Mouse (Mus musculus) cerebellum, adult (tissue): ENCODE data around the gene Ccdc86.

Experiments used
- ATAC-seq: cut with Nextera tagmentation; 2 replicates; pipeline ENCODE4 v1.9.2; 2017; ENCODE audit warnings: mild to moderate bottlenecking, moderate library complexity, mixed read lengths; ENCODE audit not compliant: insufficient number of reproducible peaks, low FRiP score, low TSS enrichment

Ccdc86 gene

DNA sequence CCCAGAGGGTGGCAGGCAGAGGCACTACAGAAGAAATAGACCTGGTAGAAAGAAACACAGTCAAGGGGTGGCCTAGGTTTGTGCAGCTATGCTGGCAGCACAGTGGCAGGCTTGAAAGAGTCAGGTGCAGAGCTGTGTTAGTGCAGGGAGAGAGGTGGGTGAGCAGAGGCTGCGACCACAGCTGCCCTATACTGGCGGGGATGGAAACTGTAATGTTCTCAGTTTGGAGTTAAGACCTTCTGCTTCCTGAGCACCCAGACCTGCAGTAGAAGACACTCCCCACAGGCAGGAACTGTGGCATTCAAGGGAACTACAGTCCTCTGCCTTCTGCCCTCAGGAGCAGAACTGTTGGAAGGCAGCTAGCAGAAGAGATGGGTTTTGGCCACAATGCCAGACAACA, 34.2 kb downstream of the Ccdc86 start:
- no peak for ATAC-seq

DNA sequence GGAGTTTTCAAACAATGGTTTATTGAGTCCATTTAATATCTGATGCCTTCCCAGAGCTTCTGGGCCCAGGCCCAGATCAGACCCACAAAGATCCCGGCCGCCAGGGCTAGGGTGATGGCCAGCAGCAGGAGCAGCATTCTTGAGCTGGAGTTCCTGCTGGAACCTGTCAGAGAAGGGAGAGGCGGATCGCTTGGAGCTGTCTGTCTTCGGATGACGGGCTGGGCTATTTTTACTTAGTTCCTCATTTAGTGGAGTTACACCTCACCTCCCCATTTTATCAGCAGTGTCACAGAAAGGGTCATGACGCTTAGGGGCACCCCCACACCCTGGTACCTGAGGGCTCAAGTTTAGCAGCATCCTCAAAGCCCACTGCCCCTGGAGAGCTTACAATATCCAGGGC, 34.8 kb downstream of the Ccdc86 start:
- ATAC-seq, result no peak

DNA sequence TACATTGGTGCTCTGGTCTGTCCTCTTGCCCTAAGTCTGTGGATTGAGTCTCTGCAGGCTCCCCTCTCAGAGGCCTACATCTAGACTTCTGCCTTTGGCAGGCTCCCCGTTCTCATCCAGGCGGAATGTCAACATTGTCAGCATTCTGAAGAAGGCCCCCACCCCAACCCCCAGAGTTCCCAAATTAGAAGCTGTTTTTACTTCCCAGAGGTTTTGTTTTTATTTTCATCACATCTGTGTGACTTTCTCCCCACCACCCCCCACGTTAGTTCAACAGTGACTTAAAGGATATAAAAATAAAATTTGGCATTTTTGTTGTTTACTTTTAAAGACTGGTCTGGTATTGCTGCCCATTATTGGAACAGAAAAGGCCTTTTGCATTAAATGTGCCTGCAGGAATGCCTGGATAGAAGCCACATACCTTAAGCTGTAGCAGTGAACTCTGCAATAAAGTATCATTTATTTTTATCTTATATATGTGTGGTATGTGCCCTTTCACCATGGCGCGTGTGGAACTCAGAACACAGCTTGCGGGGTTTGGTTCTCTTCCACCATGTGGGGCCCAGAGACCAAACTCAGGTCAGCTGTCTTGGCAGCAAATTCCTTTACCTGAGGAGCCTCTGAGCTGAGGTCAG, 39.9 kb downstream of the Ccdc86 start:
- no peak for ATAC-seq

DNA sequence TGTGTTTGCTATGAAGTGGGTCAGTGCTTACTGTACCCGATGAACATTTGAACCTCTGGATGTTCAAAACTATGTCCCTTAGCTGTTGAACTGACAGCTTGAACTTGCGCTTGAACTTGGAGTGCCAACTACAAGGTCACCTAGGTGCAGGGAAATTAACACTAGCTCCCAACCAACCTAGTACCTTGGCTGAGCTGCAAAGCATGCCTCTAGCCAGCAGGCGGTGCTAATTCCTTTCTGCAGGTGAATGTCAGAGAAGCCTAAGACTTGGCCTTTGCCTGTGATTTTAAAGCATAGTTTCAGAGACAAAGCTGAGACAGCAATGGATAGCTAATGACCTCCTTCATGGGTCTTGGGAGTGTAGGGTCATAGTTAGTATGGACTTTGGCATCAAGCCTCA, 41.2 kb downstream of the Ccdc86 start:
- no peak; the same call in 1 of the 2 replicates for ATAC-seq

DNA sequence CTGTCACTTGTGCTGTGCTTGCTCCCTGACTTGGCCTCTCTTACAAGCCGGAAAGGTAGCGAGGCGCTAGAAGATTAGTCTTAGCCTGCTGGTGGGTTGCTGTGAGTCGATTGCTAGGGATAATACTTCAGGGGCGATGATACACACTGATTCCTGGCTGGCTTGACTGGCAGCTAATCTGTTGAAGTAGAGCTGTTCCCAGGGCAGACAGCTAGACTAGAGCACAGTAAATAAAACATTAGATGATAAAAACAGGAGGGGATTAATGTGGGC, 43.4 kb downstream of the Ccdc86 start:
- ATAC-seq, result no peak

DNA sequence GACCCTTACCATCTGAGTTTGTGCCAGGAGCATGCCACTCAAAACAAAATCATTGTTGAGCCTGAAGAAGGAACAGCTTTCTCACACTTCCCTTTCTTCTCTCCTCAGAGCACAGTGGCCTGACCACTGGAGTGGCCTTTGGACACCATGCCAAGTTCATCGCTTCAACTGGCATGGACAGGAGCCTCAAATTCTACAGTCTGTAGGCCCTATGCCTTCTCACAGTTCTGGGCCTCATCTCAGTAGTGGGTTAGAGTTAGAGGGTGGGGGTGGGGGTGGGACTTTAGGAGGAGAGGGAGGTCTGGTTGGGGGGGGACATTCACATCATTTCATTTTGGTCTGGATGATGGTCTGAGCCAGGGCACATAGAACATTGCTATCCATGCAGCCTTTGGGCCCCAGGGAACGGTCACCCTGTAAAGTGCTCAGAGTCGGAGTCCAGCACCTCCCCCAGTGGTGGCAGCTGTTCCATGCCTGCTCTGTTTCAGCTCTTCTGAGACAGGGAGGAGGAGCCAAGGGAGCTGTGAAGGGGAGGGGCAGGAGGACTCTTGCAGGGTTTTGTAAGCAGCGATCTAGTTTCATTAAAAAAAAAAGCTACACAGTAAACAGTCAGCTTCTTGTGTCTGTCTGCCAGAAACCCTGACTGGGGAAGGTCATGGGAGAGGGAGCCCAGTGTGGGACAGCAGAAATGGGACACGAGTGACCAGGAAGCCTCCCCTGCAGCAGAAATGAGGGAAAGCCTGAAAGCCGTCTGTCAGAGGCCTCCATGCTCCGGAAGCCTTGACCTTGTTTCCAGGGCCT, 43.9 kb downstream of the Ccdc86 start:
- ATAC-seq, result peak; percentile 57

DNA sequence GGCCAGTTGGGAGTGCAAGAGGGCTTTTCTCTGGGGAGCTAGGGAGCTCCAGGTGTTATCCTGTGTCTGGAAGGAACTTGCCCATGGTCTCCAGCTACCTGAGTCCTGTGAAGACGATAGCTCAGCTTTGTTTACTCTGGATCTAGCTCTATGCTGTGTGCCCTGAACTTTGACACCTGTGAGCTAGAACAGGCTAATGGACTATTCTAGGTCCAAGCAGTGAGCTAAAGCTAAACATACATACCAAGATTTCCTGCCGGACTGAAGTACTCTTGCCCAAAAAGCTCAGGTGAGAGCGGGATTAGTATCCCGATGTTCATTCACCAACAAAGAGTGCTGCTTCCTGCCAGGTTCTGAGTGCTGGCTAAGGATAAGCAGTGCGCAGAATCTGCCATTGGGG, 44.6 kb downstream of the Ccdc86 start:
- ATAC-seq, result no peak

DNA sequence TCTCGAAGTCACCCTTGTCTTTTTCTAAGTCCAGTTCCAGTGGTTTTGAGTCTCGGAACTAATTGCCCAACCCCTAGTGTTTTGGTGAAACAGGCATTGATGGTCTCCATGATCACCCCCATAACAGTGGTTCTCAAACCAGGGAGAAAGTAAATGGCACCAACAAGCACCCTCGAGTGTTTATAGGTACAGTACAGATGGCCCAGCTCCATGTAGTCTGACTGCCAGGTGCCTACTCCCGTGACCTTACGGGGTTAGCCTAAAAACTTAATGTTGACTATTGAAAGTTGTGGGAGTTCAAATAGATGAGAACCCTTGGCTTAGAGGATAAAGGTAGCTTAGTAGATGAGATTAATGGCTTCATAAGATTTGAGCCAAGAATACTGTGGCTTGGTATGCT, 48.0 kb downstream of the Ccdc86 start:
- ATAC-seq, result no peak

DNA sequence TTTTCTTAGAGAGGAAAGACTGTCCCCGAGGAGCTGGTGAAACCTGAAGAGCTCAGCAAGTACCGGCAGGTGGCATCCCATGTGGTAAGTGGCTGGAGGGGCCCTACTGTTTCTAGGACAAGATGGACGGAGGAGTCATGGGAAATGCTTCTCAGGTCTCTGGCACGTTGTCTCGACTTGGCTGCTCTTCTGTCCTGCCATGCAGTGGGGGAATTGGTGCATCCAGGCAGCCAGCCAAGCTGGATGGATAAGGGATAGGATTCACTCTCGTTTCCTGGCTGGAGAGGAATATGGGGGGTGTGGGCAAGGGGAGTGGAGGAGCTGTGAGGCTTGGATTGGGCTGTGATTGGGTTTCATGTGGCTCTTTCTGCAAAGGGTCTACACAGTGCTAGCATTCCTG, 48.8 kb downstream of the Ccdc86 start:
- ATAC-seq, result no peak

DNA sequence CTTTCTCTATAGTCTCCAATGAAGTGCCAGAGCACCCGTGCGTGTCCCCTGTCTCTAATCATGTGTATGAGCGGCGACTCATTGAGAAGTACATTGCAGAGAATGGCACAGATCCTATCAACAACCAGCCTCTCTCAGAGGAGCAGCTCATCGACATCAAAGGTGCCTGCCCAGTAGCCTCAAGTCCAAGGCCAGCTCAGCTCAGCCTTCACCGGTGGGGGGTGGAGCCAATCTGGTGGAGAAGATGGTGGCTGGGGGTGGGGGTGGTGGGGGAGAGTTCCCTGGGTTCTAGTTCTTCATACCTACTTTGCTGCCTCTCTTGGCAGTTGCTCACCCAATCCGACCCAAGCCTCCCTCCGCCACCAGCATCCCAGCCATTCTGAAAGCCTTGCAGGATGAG, 51.6 kb downstream of the Ccdc86 start:
- ATAC-seq, result no peak

DNA sequence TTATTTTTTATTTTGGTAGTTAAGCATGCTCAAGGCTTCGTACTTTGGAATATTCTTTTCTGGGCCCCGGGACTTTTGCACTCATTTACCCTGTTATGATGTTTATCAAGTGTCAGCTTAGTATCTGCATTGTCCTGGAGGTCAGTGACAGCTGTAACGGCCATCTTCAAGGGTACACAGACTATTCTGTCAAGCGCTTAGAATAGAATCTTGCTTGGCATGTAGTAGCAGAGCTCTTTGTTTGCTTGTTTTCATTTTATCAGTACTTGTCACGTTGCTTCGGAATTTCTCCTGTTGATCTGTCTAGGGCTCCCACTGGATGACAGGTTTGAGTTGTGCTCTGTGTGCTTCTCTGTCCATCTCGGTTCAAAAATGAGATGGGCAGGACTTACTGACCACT, 52.2 kb downstream of the Ccdc86 start:
- ATAC-seq, result no peak

DNA sequence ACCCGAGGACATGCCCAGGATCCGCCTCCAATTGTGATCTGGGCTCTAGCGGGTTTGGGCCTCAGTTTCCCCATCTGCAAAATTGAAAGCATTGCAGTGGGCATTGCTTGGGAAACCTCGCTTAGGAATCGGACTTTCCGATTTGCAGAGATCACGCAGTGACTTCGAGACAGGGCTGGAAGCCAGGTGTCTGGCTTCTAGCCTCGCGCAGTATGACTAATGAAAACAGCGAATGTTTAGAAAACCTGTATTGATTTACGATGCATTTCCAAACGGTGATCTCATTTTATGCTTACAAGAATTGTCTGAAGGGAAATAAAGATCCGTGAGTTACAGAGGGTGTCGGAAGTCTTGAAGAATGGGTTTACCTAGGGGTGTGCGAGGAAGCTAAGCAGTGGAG, 53.4 kb downstream of the Ccdc86 start:
- no peak for ATAC-seq

DNA sequence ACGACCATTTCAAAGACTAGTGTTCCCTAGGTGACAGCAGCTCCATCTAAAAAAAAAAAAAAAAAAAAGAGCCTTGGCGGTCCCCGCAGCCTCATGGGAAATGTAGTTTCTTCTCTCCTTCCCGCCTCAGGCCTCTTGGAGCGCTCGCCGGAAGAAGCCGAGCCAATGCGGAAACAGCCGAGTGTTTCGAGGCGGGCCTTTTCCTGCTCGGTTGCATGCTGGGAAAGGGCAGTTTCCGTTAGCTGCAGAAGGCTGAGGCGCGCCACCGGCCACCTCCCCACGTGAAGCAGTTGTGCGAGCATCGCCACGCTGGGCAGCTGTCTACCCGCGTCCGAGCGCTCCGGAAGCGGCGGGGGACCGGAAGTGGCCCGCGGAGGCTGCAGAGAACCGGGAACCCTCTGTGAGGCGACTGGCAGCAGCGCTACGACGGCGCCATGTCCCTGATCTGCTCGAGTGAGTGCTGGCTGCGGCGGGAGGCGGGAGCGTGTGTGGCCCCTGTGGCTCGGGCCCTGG, 54.0 kb downstream of the Ccdc86 start, which contains the start of gene Prpf19:
Gene Prpf19, plus strand, starts transcription at position 216 of the 513 bp plus-strand sequence.
- ATAC-seq, result peak; percentile 94

DNA sequence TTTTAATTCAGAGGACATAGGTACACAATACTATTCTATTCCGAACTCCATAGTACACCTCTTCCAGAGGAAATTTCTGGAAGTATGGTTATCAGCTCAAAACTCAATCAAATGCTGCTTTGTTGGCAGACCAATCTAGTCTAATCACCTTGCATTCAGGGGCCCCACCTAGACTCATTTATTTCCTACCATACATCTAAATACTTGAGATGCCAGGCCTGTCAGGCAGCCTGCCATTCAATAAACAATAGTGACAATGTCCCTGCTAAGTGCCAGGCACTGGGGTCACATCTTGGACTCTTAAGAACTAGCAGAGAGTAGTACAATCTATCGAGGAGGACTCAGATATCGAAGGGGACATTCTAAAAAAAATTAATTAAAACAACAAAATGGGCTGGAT, 56.9 kb downstream of the Ccdc86 start:
- ATAC-seq, result no peak
